Mouse (Mus musculus) heart, adult 11 months (tissue): ENCODE measurements around the gene Dnajc16.

Experiments
- DNase-seq: peaks from one replicate; pipeline ENCODE4 v3.0.0; 2022

The Dnajc16 gene

GRCm38 (mm10) chr4:141762102-141762598 is 28.6 kb downstream of the Dnajc16 start:
- DNase-seq = peak; percentile 90

GRCm38 (mm10) chr4:141760942-141761341 is 29.8 kb downstream of the Dnajc16 start:
- DNase-seq = no peak

- no peak for DNase-seq
These were observed 31.7 kb downstream of the Dnajc16 start for GRCm38 (mm10) chr4:141758874-141759542.

GRCm38 (mm10) chr4:141757124-141757523 is 33.6 kb downstream of the Dnajc16 start:
- no peak for DNase-seq

- DNase-seq = peak; percentile 82
These were observed 35.3 kb downstream of the Dnajc16 start for GRCm38 (mm10) chr4:141755375-141755930.

- DNase-seq = peak; percentile 93
These were observed 38.7 kb downstream of the Dnajc16 start for GRCm38 (mm10) chr4:141752076-141752421.

- DNase-seq = peak; percentile 89
These were observed 39.2 kb downstream of the Dnajc16 start for GRCm38 (mm10) chr4:141751419-141752075.

- DNase-seq = no peak
These were observed 39.9 kb downstream of the Dnajc16 start for GRCm38 (mm10) chr4:141750826-141751225.

GRCm38 (mm10) chr4:141749557-141749956 is 41.2 kb downstream of the Dnajc16 start:
- DNase-seq = peak; percentile 94

GRCm38 (mm10) chr4:141746578-141747346 is 44.0 kb downstream of the Dnajc16 start, which contains the start of gene Agmat:
Gene Agmat, plus strand, starts transcription at chr4:141746672.
- no peak for DNase-seq

- no peak for DNase-seq
These were observed 48.4 kb downstream of the Dnajc16 start for GRCm38 (mm10) chr4:141742381-141742780.

- DNase-seq = peak; percentile 89
These were observed 48.9 kb downstream of the Dnajc16 start for GRCm38 (mm10) chr4:141741856-141742255.

- DNase-seq = no peak
These were observed 52.7 kb downstream of the Dnajc16 start for GRCm38 (mm10) chr4:141738015-141738414.

- no peak for DNase-seq
These were observed 53.9 kb downstream of the Dnajc16 start for GRCm38 (mm10) chr4:141736856-141737255.

GRCm38 (mm10) chr4:141735206-141735560 is 55.5 kb downstream of the Dnajc16 start:
- no peak for DNase-seq

GRCm38 (mm10) chr4:141734446-141735205 is 56.1 kb downstream of the Dnajc16 start:
- peak; percentile 99 for DNase-seq

GRCm38 (mm10) chr4:141731766-141732165 is 59.0 kb downstream of the Dnajc16 start:
- DNase-seq = no peak

- DNase-seq = no peak
These were observed 60.3 kb downstream of the Dnajc16 start for GRCm38 (mm10) chr4:141730401-141730800.

- no peak for DNase-seq
These were observed 61.5 kb downstream of the Dnajc16 start for GRCm38 (mm10) chr4:141729266-141729665.

- DNase-seq = no peak
These were observed 65.0 kb downstream of the Dnajc16 start for GRCm38 (mm10) chr4:141725738-141726137.

GRCm38 (mm10) chr4:141725277-141725676 is 65.5 kb downstream of the Dnajc16 start:
- DNase-seq = no peak

- peak; percentile 92 for DNase-seq
These were observed 66.1 kb downstream of the Dnajc16 start for GRCm38 (mm10) chr4:141724594-141724993.

- no peak for DNase-seq
These were observed 67.1 kb downstream of the Dnajc16 start for GRCm38 (mm10) chr4:141723673-141724068.
